16 mouse cellular contexts compared by ENCODE assay signal in the genomic region with DNA sequence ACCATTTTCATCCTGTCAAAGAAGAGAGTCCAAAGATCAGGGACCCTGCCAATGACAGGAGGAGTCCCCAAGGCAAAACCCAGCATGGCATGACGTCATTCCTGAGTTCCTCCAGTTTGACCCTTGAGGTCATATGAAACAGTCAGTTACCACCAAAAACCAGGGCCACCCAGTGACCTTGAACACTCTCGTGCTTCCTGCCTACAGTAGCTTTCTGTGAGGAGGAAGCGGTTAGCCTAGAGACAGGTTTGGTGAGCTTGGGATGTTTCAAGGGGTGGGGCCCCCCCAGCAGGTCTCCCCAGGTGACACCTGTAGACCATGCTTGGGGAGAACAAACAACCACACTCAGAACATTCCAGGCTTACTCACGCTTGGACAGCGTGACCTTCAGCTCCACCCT. TPM values are rescaled to one million over a fixed set of nuclear protein-coding genes. Genes with fewer than 3 reads are reported as not detected.
A peak's percentile ranks its signal among the peaks of the same experiment; 100 is the strongest.
DNase-seq lines count a peak whose midpoint lies in the region; ATAC-seq and TF ChIP-seq lines count a peak whose summit lies in the region.
"Had no signal": no experiment of that assay in that cellular context is flagged by ENCODE, and none has a peak within 500 bp of the region (broad histone marks: within the 10 kb centered on the region; RNA-seq: fewer than 3 reads in every experiment).

No protein-coding gene starts in this region.

- no peak for ATAC-seq in heart, postnatal 0 days (ENCODE audit: insufficient read depth, low read depth)
- ATAC-seq in forebrain, embryonic 11.5 days (replicated peaks; ENCODE audit: low FRiP score): no peak
- ATAC-seq: midbrain, embryonic 13.5 days had no signal

- 59% methylated on average over 5 of the region's 5 CpGs for WGBS in heart, postnatal 0 days
- WGBS in cerebellum, adult 2 months: 73% methylated on average over 5 of the region's 5 CpGs
- WGBS in forebrain, embryonic 11.5 days: 76% methylated on average over 5 of the region's 5 CpGs

- H3K36me3 ChIP-seq in heart, postnatal 0 days (replicated peaks; ENCODE audit: control insufficient read depth, insufficient read depth, low read length): no peaks in the 10 kb centered on the region
- no peaks in the 10 kb centered on the region; the same call in 1 of the 2 replicates for H3K36me3 ChIP-seq in splenic B cell, adult 2 months (ENCODE audit: control insufficient read depth, insufficient read depth, low read length, poor library complexity, severe bottlenecking)
- no peaks in the 10 kb centered on the region for H3K36me3 ChIP-seq in forebrain, embryonic 11.5 days (ENCODE audit: control insufficient read depth, insufficient read depth, low read length)
- H3K36me3 ChIP-seq: liver, embryonic 15.5 days; midbrain, embryonic 13.5 days; neural tube, embryonic 15.5 days had no signal

- no peak overlapping the region for H3K4me3 ChIP-seq in heart, postnatal 0 days (ENCODE audit: low read depth, low read length)
- H3K4me3 ChIP-seq in cerebellum, adult 2 months (replicated peaks; ENCODE audit: insufficient read depth, low read depth, low read length): no peak overlapping the region
- no peak overlapping the region for H3K4me3 ChIP-seq in forebrain, embryonic 11.5 days (ENCODE audit: low read depth, low read length)
- H3K4me3 ChIP-seq: liver, embryonic 15.5 days; midbrain, embryonic 13.5 days; neural tube, embryonic 15.5 days had no signal

- H3K27ac ChIP-seq in heart, postnatal 0 days (ENCODE audit: low read depth): peak overlapping the region; percentile 20; the same call in 1 of the 2 replicates
- no peak overlapping the region for H3K27ac ChIP-seq in cerebellum, adult 2 months (ENCODE audit: insufficient read depth, low read length)
- no peak overlapping the region for H3K27ac ChIP-seq in forebrain, embryonic 11.5 days (ENCODE audit: low read depth, low read length)
- H3K27ac ChIP-seq: liver, embryonic 15.5 days; neural tube, embryonic 15.5 days had no signal

- no peak overlapping the region for H3K9ac ChIP-seq in heart, postnatal 0 days (replicated peaks; ENCODE audit: low read depth, low read length)
- H3K9ac ChIP-seq in forebrain, embryonic 11.5 days (ENCODE audit: low read length): no peak overlapping the region
- H3K9ac ChIP-seq: liver, embryonic 15.5 days; midbrain, embryonic 13.5 days; neural tube, embryonic 15.5 days had no signal

- H3K9me3 ChIP-seq in heart, postnatal 0 days (replicated peaks; ENCODE audit: control insufficient read depth, low read length): no peaks in the 10 kb centered on the region
- H3K9me3 ChIP-seq in forebrain, embryonic 11.5 days (ENCODE audit: control insufficient read depth, low read length): no peaks in the 10 kb centered on the region
- H3K9me3 ChIP-seq: liver, embryonic 15.5 days; midbrain, embryonic 13.5 days; neural tube, embryonic 15.5 days had no signal

- DNase-seq in heart, postnatal 0 days (ENCODE audit: low spot score): no peak
- DNase-seq in heart, adult 9 months (ENCODE audit: low spot score in 2 of 2): no peak
- DNase-seq in urinary bladder, postnatal 14 days (ENCODE audit: low spot score): peak; percentile 23
- no peak for DNase-seq in urinary bladder, postnatal 25 days (ENCODE audit: low spot score)
- DNase-seq in splenic B cell, adult 2 months (ENCODE audit: low read depth, low spot score): peak; percentile 77
- no peak for DNase-seq in cerebellum, adult 2 months
- DNase-seq in forebrain, embryonic 11.5 days (ENCODE audit: low spot score): no peak
- DNase-seq in spleen, postnatal 10 days (ENCODE audit: low spot score in 2 of 2): no peak
- DNase-seq: cerebellum, postnatal 36 days; heart, adult 11 months; kidney, postnatal 14 days had no signal

- no peak overlapping the region for H3K4me2 ChIP-seq in heart, postnatal 0 days (ENCODE audit: low read depth, low read length)
- H3K4me2 ChIP-seq in forebrain, embryonic 11.5 days (ENCODE audit: low read depth, low read length, severe bottlenecking): no peak overlapping the region
- H3K4me2 ChIP-seq: liver, embryonic 15.5 days; midbrain, embryonic 13.5 days; neural tube, embryonic 15.5 days had no signal

- TF ChIP-seq POLR2A in cerebellum, adult 2 months (IDR thresholded peaks at IDR 0.05; ENCODE audit: borderline replicate concordance, insufficient read depth, low read length): no peak

- no peak for TF ChIP-seq CTCF in heart, postnatal 0 days (IDR thresholded peaks at IDR 0.05; ENCODE audit: low read depth)
- TF ChIP-seq CTCF in cerebellum, adult 2 months (IDR thresholded peaks at IDR 0.05; ENCODE audit: borderline replicate concordance, insufficient read depth, low read depth, low read length): no peak

- H3K27me3 ChIP-seq in heart, postnatal 0 days (ENCODE audit: control insufficient read depth, insufficient read depth, low read length): no peaks in the 10 kb centered on the region
- no peaks in the 10 kb centered on the region for H3K27me3 ChIP-seq in splenic B cell, adult 2 months (ENCODE audit: control insufficient read depth, insufficient read depth, low read length, poor library complexity, severe bottlenecking)
- no peaks in the 10 kb centered on the region for H3K27me3 ChIP-seq in cerebellum, adult 2 months (ENCODE audit: control insufficient read depth, insufficient read depth, low read length)
- no peaks in the 10 kb centered on the region for H3K27me3 ChIP-seq in forebrain, embryonic 11.5 days (ENCODE audit: control insufficient read depth, insufficient read depth, low read length)
- H3K27me3 ChIP-seq: liver, embryonic 15.5 days; midbrain, embryonic 13.5 days; neural tube, embryonic 15.5 days had no signal

- peaks cover 63% of the 10 kb centered on the region for H3K4me1 ChIP-seq in heart, postnatal 0 days (ENCODE audit: control insufficient read depth, insufficient read depth)
- H3K4me1 ChIP-seq in cerebellum, adult 2 months (ENCODE audit: control insufficient read depth, insufficient read depth, low read length): peaks cover 28% of the 10 kb centered on the region
- peaks cover 9% of the 10 kb centered on the region; the same call in 1 of the 2 replicates for H3K4me1 ChIP-seq in forebrain, embryonic 11.5 days (replicated peaks; ENCODE audit: control insufficient read depth, insufficient read depth, low read length)

- TF ChIP-seq EP300 in heart, postnatal 0 days (IDR thresholded peaks at IDR 0.05; ENCODE audit: low read depth): no peak

RNA-seq across cellular contexts. Expression of gene Abcg1, which starts 20.1 kb away (rescaled TPM):
- 11.3 and 13.5 TPM in 2 replicates for total RNA-seq in heart, postnatal 0 days (2014; rRNA removed; ENCODE audit: low replicate concordance)
- 9.6 and 10.1 TPM in 2 replicates for polyA plus RNA-seq in heart, postnatal 0 days (2015; fragmentation: Nextera tagmentation; extraction: Ambion mirVana)
- polyA plus RNA-seq in cerebellum, adult 2 months (2012; rRNA removed): 41.4 and 42.8 TPM in 2 replicates
- polyA plus RNA-seq in forebrain, embryonic 11.5 days (2014; fragmentation: Nextera tagmentation; extraction: Ambion mirVana): 10.1 and 11.8 TPM in 2 replicates

RNA-seq across cellular contexts. Expression of gene Tff3, which starts 51.9 kb away (rescaled TPM):
- total RNA-seq in heart, postnatal 0 days (2014; rRNA removed; ENCODE audit: low replicate concordance): not detected in 2 replicates
- not detected in 2 replicates for polyA plus RNA-seq in heart, postnatal 0 days (2015; fragmentation: Nextera tagmentation; extraction: Ambion mirVana)
- polyA plus RNA-seq in cerebellum, adult 2 months (2012; rRNA removed): 0.77 and 1.2 TPM in 2 replicates
- 1.1 and 1.2 TPM in 2 replicates for polyA plus RNA-seq in forebrain, embryonic 11.5 days (2014; fragmentation: Nextera tagmentation; extraction: Ambion mirVana)
- total RNA-seq: left cerebral cortex, postnatal 10 days had no signal
- polyA plus RNA-seq: C2C12 had no signal

Comparison
In these comparisons a context has a peak if more than half of its experiments do, and no peak if none do; other contexts are left out.
1. DNase-seq: peak in urinary bladder, postnatal 14 days (single experiment) and splenic B cell, adult 2 months (single experiment); none in heart, postnatal 0 days (single experiment), heart, adult 9 months (0 of 2), urinary bladder, postnatal 25 days (single experiment), cerebellum, adult 2 months (0 of 2), forebrain, embryonic 11.5 days (single experiment) and spleen, postnatal 10 days (0 of 2).